Mouse (Mus musculus): ENCODE measurements at regions not wholly inside any gene's neighbourhood (a gene's known extent, or its start where the extent isn't known, plus 50 kb on each side); places are given as distances from the start of the nearest gene placed in this dataset.

DNA sequence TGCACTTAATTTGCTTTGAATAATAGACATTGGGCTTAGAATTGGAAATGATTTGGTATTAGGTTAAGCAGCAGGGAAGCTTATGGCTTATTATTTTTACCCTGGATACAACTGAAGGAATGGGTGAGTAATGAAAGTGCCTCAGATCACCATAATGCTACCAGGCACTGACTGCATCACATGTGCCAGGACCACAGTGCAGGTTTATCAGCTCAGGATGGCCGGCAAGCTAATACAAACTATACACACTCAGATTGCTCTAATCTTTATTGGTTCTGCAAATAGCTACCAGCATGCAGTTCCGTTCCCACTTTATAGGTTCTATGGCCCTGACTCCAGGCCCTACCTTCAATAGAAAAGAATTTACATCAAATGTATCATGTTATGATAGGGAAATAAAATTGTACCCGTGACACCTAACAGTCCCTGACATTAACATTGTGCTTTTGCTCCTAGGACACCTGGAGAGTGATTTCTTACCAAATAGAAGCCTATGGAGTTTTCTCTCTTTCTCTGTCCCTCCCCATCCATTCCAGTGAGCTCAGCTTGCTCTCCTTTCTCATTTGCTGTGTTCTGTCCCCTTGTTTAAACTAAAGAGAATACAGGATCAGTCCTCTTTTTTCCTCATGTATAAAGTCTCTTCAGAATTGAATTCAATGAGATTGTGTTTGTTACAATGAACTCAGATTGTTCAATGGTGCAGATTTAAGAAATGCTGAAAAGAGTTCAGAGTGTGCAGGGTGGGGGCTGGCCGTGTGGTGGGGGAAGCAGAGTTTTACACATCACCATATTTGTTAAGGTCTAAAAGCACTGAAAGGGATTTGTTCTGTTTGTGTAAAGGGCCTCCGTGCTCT lies 121.3 kb upstream of the BC052040 start:
- no peak for DNase-seq (ENCODE audit: low read depth, low spot score)
- H3K9me3 ChIP-seq (replicated peaks; ENCODE audit: insufficient read depth, low read length), result no peaks in the 10 kb centered on the region
- H3K27me3 ChIP-seq (ENCODE audit: control insufficient read depth in 1 of 2, insufficient read depth in 2 of 2, low read length in 2 of 2), result no peaks in the 10 kb centered on the region; a peak in 1 of 4 replicates
- no peak overlapping the region for H3K4me3 ChIP-seq (ENCODE audit: control insufficient read depth in 1 of 2, insufficient read depth in 1 of 2, low read depth in 2 of 2, low read length in 2 of 2)
- H3K9ac ChIP-seq (ENCODE audit: control insufficient read depth, low read depth, low read length, poor library complexity, severe bottlenecking), result no peak overlapping the region
- TF ChIP-seq MAZ (IDR thresholded peaks at IDR 0.05; ENCODE audit: low read depth, low read length), result no peak
- no peak for TF ChIP-seq RAD21 (IDR thresholded peaks at IDR 0.05; ENCODE audit: low read depth, low read length)
- TF ChIP-seq UBTF (IDR thresholded peaks at IDR 0.05; ENCODE audit: borderline replicate concordance, insufficient read depth, low read depth, low read length), result no peak
- TF ChIP-seq JUND (IDR thresholded peaks at IDR 0.05; ENCODE audit: low read depth, low read length), result no peak
- H3K4me1 ChIP-seq (ENCODE audit: control insufficient read depth in 1 of 2, insufficient read depth in 2 of 2, low read length in 2 of 2), result no peaks in the 10 kb centered on the region
- H3K79me2 ChIP-seq (ENCODE audit: control insufficient read depth, insufficient read depth, low read length, poor library complexity), result no peaks in the 10 kb centered on the region
- no peak overlapping the region for H3K27ac ChIP-seq (ENCODE audit: control insufficient read depth, low read depth, low read length)
- H3K36me3 ChIP-seq (ENCODE audit: control insufficient read depth in 1 of 2, insufficient read depth in 2 of 2, low read length in 2 of 2), result no peaks in the 10 kb centered on the region

DNA sequence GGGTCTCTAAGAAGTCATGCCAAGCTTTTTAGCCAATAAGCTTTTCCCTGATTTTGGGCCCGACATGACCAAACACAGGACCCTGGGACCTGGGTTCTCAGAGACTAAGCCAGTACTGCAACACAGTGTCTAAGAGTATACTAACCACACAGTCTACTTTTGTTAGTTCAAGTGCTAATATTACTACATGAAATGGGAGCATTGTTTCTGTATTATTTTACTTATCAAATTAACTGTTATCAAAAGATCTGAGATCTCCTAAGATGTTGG lies 120.7 kb upstream of the BC052040 start:
- H3K79me2 ChIP-seq (ENCODE audit: control insufficient read depth, insufficient read depth, low read length, poor library complexity), result no peaks in the 10 kb centered on the region
- no peaks in the 10 kb centered on the region for H3K9me3 ChIP-seq (replicated peaks; ENCODE audit: insufficient read depth, low read length)
- H3K36me3 ChIP-seq (ENCODE audit: control insufficient read depth in 1 of 2, insufficient read depth in 2 of 2, low read length in 2 of 2), result no peaks in the 10 kb centered on the region
- H3K9ac ChIP-seq (ENCODE audit: control insufficient read depth, low read depth, low read length, poor library complexity, severe bottlenecking), result no peak overlapping the region
- no peak overlapping the region for H3K4me3 ChIP-seq (ENCODE audit: control insufficient read depth in 1 of 2, insufficient read depth in 1 of 2, low read depth in 2 of 2, low read length in 2 of 2)
- no peaks in the 10 kb centered on the region for H3K4me1 ChIP-seq (ENCODE audit: control insufficient read depth in 1 of 2, insufficient read depth in 2 of 2, low read length in 2 of 2)
- no peak for TF ChIP-seq SIN3A (IDR thresholded peaks at IDR 0.05; ENCODE audit: low read length)
- no peak for TF ChIP-seq NELFE (IDR thresholded peaks at IDR 0.05; ENCODE audit: low read depth, low read length)
- TF ChIP-seq MEF2A (IDR thresholded peaks at IDR 0.05; ENCODE audit: extremely low read depth, insufficient replicate concordance, low read depth, low read length, poor library complexity, severe bottlenecking), result no peak
- no peak for TF ChIP-seq CHD1 (IDR thresholded peaks at IDR 0.05; ENCODE audit: low read depth, low read length)
- TF ChIP-seq POLR2AphosphoS5 (IDR thresholded peaks at IDR 0.05; ENCODE audit: borderline replicate concordance, low read depth, low read length), result no peak
- TF ChIP-seq NRF1 (IDR thresholded peaks at IDR 0.05; ENCODE audit: insufficient read depth, low read depth, low read length, poor library complexity, severe bottlenecking), result no peak
- no peak for TF ChIP-seq USF2 (IDR thresholded peaks at IDR 0.05; ENCODE audit: borderline replicate concordance in 1 of 2, insufficient read depth in 1 of 2, low read depth in 1 of 2, low read length in 2 of 2)
- TF ChIP-seq TBP (IDR thresholded peaks at IDR 0.05; ENCODE audit: low read depth, low read length), result no peak
- TF ChIP-seq ZNF384 (IDR thresholded peaks at IDR 0.05; ENCODE audit: low read depth, low read length), result no peak
- TF ChIP-seq HCFC1 (IDR thresholded peaks at IDR 0.05; ENCODE audit: low read depth, low read length), result no peak
- no peak for TF ChIP-seq GATA1 (IDR thresholded peaks at IDR 0.05; ENCODE audit: low read depth, low read length)
- TF ChIP-seq UBTF (IDR thresholded peaks at IDR 0.05; ENCODE audit: borderline replicate concordance, insufficient read depth, low read depth, low read length), result no peak
- no peak for TF ChIP-seq POLR2A (IDR thresholded peaks at IDR 0.05; ENCODE audit: control insufficient read depth in 1 of 2, insufficient read depth in 1 of 2, low read depth in 1 of 2, low read length in 2 of 2, poor library complexity in 1 of 2)
- TF ChIP-seq GABPA (IDR thresholded peaks at IDR 0.05; ENCODE audit: low read depth, low read length), result no peak
- no peak for TF ChIP-seq TAL1 (IDR thresholded peaks at IDR 0.05; ENCODE audit: low read length)
- no peak for TF ChIP-seq MXI1 (IDR thresholded peaks at IDR 0.05; ENCODE audit: low read depth, low read length)
- no peak for TF ChIP-seq BHLHE40 (IDR thresholded peaks at IDR 0.05; ENCODE audit: borderline replicate concordance, low read depth, low read length)
- TF ChIP-seq MAX (IDR thresholded peaks at IDR 0.05; ENCODE audit: low read length), result no peak
- TF ChIP-seq ETS1 (IDR thresholded peaks at IDR 0.05; ENCODE audit: low read depth, low read length), result no peak
- DNase-seq (ENCODE audit: low read depth, low spot score), result no peak
- H3K27ac ChIP-seq (ENCODE audit: control insufficient read depth, low read depth, low read length), result no peak overlapping the region
- H3K27me3 ChIP-seq (ENCODE audit: control insufficient read depth in 1 of 2, insufficient read depth in 2 of 2, low read length in 2 of 2), result no peaks in the 10 kb centered on the region; a peak in 1 of 4 replicates

Data from MEL (cell line).